Mouse (Mus musculus): ENCODE data around the gene Atmin. TPM values are rescaled to one million over a fixed set of nuclear protein-coding genes. Genes with fewer than 3 reads are reported as not detected.

The Atmin gene
- polyA plus RNA-seq, 1 experiment from 2014 or later: 8.9 TPM

GRCm38 (mm10) chr8:116954415-116954814 lies 11.2 kb downstream of the Atmin start:
- Histone ChIP-seq H3K4me2 (no peak overlapping the region), H3K4me1 (ENCODE audit: control insufficient read depth, insufficient read depth, low read length) (0 out of 2 replicates have a peak, but pooled peaks cover 5% of the 10 kb centered on the region), H3K27me3 (ENCODE audit: control insufficient read depth, insufficient read depth, low read length) (no peaks in the 10 kb centered on the region), H3K4me3 (ENCODE audit: low read depth, low read length) (no peak overlapping the region), H3K9me3 (replicated peaks; ENCODE audit: control insufficient read depth, low read length) (no peaks in the 10 kb centered on the region), H3K27ac (ENCODE audit: low read depth, low read length) (no peak overlapping the region), H3K9ac (ENCODE audit: low read depth, low read length) (no peak overlapping the region), H3K36me3 (ENCODE audit: control insufficient read depth, insufficient read depth, low read length) (peaks cover 20% of the 10 kb centered on the region)
- WGBS (ENCODE audit: insufficient replicate concordance): 93% methylated on average over 9 of the region's 9 CpGs
- no peak for ATAC-seq (replicated peaks; ENCODE audit: insufficient number of reproducible peaks, low FRiP score, low TSS enrichment)

- H3K4me2 ChIP-seq: no peak overlapping the region
- H3K9me3 ChIP-seq (replicated peaks; ENCODE audit: control insufficient read depth, low read length): no peaks in the 10 kb centered on the region
- 85% methylated on average over 6 of the region's 6 CpGs for WGBS (ENCODE audit: insufficient replicate concordance)
- no peaks in the 10 kb centered on the region for H3K4me1 ChIP-seq (ENCODE audit: control insufficient read depth, insufficient read depth, low read length)
- H3K36me3 ChIP-seq (ENCODE audit: control insufficient read depth, insufficient read depth, low read length): no peaks in the 10 kb centered on the region
- no peaks in the 10 kb centered on the region for H3K27me3 ChIP-seq (ENCODE audit: control insufficient read depth, insufficient read depth, low read length)
- H3K9ac ChIP-seq (ENCODE audit: low read depth, low read length): no peak overlapping the region
- H3K27ac ChIP-seq (ENCODE audit: low read depth, low read length): no peak overlapping the region
- no peak overlapping the region for H3K4me3 ChIP-seq (ENCODE audit: low read depth, low read length)
- no peak for ATAC-seq (replicated peaks; ENCODE audit: insufficient number of reproducible peaks, low FRiP score, low TSS enrichment)
Observed at GRCm38 (mm10) chr8:116969531-116969930, 26.3 kb downstream of the Atmin start.

- 41% methylated on average over 5 of the region's 5 CpGs for WGBS (ENCODE audit: insufficient replicate concordance)
- Histone ChIP-seq H3K27ac (ENCODE audit: low read depth, low read length) (no peak overlapping the region), H3K4me1 (ENCODE audit: control insufficient read depth, insufficient read depth, low read length) (peaks cover 2% of the 10 kb centered on the region; the same call in 1 of the 2 replicates), H3K4me2 (no peak overlapping the region), H3K36me3 (ENCODE audit: control insufficient read depth, insufficient read depth, low read length) (no peaks in the 10 kb centered on the region), H3K4me3 (ENCODE audit: low read depth, low read length) (no peak overlapping the region), H3K9ac (ENCODE audit: low read depth, low read length) (no peak overlapping the region), H3K27me3 (ENCODE audit: control insufficient read depth, insufficient read depth, low read length) (no peaks in the 10 kb centered on the region), H3K9me3 (replicated peaks; ENCODE audit: control insufficient read depth, low read length) (no peaks in the 10 kb centered on the region)
- no peak for ATAC-seq (replicated peaks; ENCODE audit: insufficient number of reproducible peaks, low FRiP score, low TSS enrichment)
Observed at GRCm38 (mm10) chr8:116975066-116975465, 31.9 kb downstream of the Atmin start.

- no peak overlapping the region for H3K4me3 ChIP-seq (ENCODE audit: low read depth, low read length)
- WGBS (ENCODE audit: insufficient replicate concordance): 61% methylated on average over 5 of the region's 5 CpGs
Observed at GRCm38 (mm10) chr8:116975606-116976005, 32.4 kb downstream of the Atmin start.

GRCm38 (mm10) chr8:116978052-116978451 lies 34.9 kb downstream of the Atmin start:
- Histone ChIP-seq H3K27ac (ENCODE audit: low read depth, low read length) (no peak overlapping the region), H3K4me1 (ENCODE audit: control insufficient read depth, insufficient read depth, low read length) (peaks cover 2% of the 10 kb centered on the region; the same call in 1 of the 2 replicates), H3K4me3 (ENCODE audit: low read depth, low read length) (peak overlapping the region; percentile 91), H3K36me3 (ENCODE audit: control insufficient read depth, insufficient read depth, low read length) (no peaks in the 10 kb centered on the region), H3K9ac (ENCODE audit: low read depth, low read length) (peak overlapping the region; percentile 69), H3K9me3 (replicated peaks; ENCODE audit: control insufficient read depth, low read length) (no peaks in the 10 kb centered on the region), H3K4me2 (peak overlapping the region; percentile 80), H3K27me3 (ENCODE audit: control insufficient read depth, insufficient read depth, low read length) (no peaks in the 10 kb centered on the region)
- 38% methylated on average over 8 of the region's 8 CpGs for WGBS (ENCODE audit: insufficient replicate concordance)
- no peak for ATAC-seq (replicated peaks; ENCODE audit: insufficient number of reproducible peaks, low FRiP score, low TSS enrichment)

More at GRCm38 (mm10) chr8:116975606-116976005, 32.4 kb downstream of the Atmin start:
- Histone ChIP-seq H3K4me1 (ENCODE audit: control insufficient read depth, insufficient read depth, low read length) (peaks cover 2% of the 10 kb centered on the region; the same call in 1 of the 2 replicates), H3K27me3 (ENCODE audit: control insufficient read depth, insufficient read depth, low read length) (no peaks in the 10 kb centered on the region), H3K36me3 (ENCODE audit: control insufficient read depth, insufficient read depth, low read length) (no peaks in the 10 kb centered on the region), H3K27ac (ENCODE audit: low read depth, low read length) (no peak overlapping the region), H3K9me3 (replicated peaks; ENCODE audit: control insufficient read depth, low read length) (no peaks in the 10 kb centered on the region), H3K9ac (ENCODE audit: low read depth, low read length) (no peak overlapping the region), H3K4me2 (no peak overlapping the region)
- ATAC-seq (replicated peaks; ENCODE audit: insufficient number of reproducible peaks, low FRiP score, low TSS enrichment): no peak

GRCm38 (mm10) chr8:116978631-116979256 lies 35.6 kb downstream of the Atmin start, which contains the start of gene 1700030J22Rik:
1700030J22Rik (minus strand) TSS chr8:116978959.
- Histone ChIP-seq H3K4me2 (peak within 1 kb of the TSS; percentile 80), H3K27me3 (ENCODE audit: control insufficient read depth, insufficient read depth, low read length) (no peaks in the 10 kb centered on the region), H3K36me3 (ENCODE audit: control insufficient read depth, insufficient read depth, low read length) (no peaks in the 10 kb centered on the region; the same call in 1 of the 2 replicates), H3K9me3 (replicated peaks; ENCODE audit: control insufficient read depth, low read length) (no peaks in the 10 kb centered on the region), H3K27ac (ENCODE audit: low read depth, low read length) (no peak within 1 kb of the TSS), H3K4me3 (ENCODE audit: low read depth, low read length) (peak within 1 kb of the TSS; percentile 91), H3K4me1 (ENCODE audit: control insufficient read depth, insufficient read depth, low read length) (peaks cover 2% of the 10 kb centered on the region; the same call in 1 of the 2 replicates), H3K9ac (ENCODE audit: low read depth, low read length) (peak within 1 kb of the TSS; percentile 69)
- ATAC-seq (replicated peaks; ENCODE audit: insufficient number of reproducible peaks, low FRiP score, low TSS enrichment): peak; percentile 99
- WGBS (ENCODE audit: insufficient replicate concordance): under 1% methylated on average over 46 of the region's 46 CpGs

- peaks cover 2% of the 10 kb centered on the region; the same call in 1 of the 2 replicates for H3K4me1 ChIP-seq (ENCODE audit: control insufficient read depth, insufficient read depth, low read length)
- H3K27ac ChIP-seq (ENCODE audit: low read depth, low read length): no peak overlapping the region
- H3K9me3 ChIP-seq (replicated peaks; ENCODE audit: control insufficient read depth, low read length): no peaks in the 10 kb centered on the region
- H3K27me3 ChIP-seq (ENCODE audit: control insufficient read depth, insufficient read depth, low read length): no peaks in the 10 kb centered on the region
- 16% methylated on average over 4 of the region's 4 CpGs for WGBS (ENCODE audit: insufficient replicate concordance)
- no peak overlapping the region for H3K4me3 ChIP-seq (ENCODE audit: low read depth, low read length)
- no peak overlapping the region for H3K4me2 ChIP-seq
- no peaks in the 10 kb centered on the region; the same call in 1 of the 2 replicates for H3K36me3 ChIP-seq (ENCODE audit: control insufficient read depth, insufficient read depth, low read length)
- no peak overlapping the region for H3K9ac ChIP-seq (ENCODE audit: low read depth, low read length)
- no peak for ATAC-seq (replicated peaks; ENCODE audit: insufficient number of reproducible peaks, low FRiP score, low TSS enrichment)
Observed at GRCm38 (mm10) chr8:116980117-116980516, 36.9 kb downstream of the Atmin start.

- whole genome bisulfite sequencing (ENCODE audit: insufficient replicate concordance): 94% methylated on average over 3 of the region's 3 CpGs
Observed at GRCm38 (mm10) chr8:116989842-116990241, 46.6 kb downstream of the Atmin start.

GRCm38 (mm10) chr8:116991241-116991640 lies 48.0 kb downstream of the Atmin start:
- 83% methylated on average over 8 of the region's 8 CpGs for WGBS (ENCODE audit: insufficient replicate concordance)
- no peak overlapping the region for H3K9ac ChIP-seq (ENCODE audit: low read depth, low read length)
- H3K4me1 ChIP-seq (ENCODE audit: control insufficient read depth, insufficient read depth, low read length): peaks cover 16% of the 10 kb centered on the region
- no peaks in the 10 kb centered on the region for H3K27me3 ChIP-seq (ENCODE audit: control insufficient read depth, insufficient read depth, low read length)
- no peaks in the 10 kb centered on the region for H3K9me3 ChIP-seq (replicated peaks; ENCODE audit: control insufficient read depth, low read length)
- no peak overlapping the region for H3K27ac ChIP-seq (ENCODE audit: low read depth, low read length)
- no peak for ATAC-seq (replicated peaks; ENCODE audit: insufficient number of reproducible peaks, low FRiP score, low TSS enrichment)
- 0 out of 2 replicates have a peak, but pooled peaks cover 6% of the 10 kb centered on the region for H3K36me3 ChIP-seq (ENCODE audit: control insufficient read depth, insufficient read depth, low read length)
- no peak overlapping the region for H3K4me2 ChIP-seq
- H3K4me3 ChIP-seq (ENCODE audit: low read depth, low read length): no peak overlapping the region

More at GRCm38 (mm10) chr8:116989842-116990241, 46.6 kb downstream of the Atmin start:
- no peak overlapping the region for H3K27ac ChIP-seq (ENCODE audit: low read depth, low read length)
- H3K4me3 ChIP-seq (ENCODE audit: low read depth, low read length): no peak overlapping the region
- H3K4me2 ChIP-seq: no peak overlapping the region
- H3K4me1 ChIP-seq (ENCODE audit: control insufficient read depth, insufficient read depth, low read length): peaks cover 16% of the 10 kb centered on the region
- no peak overlapping the region for H3K9ac ChIP-seq (ENCODE audit: low read depth, low read length)
- H3K36me3 ChIP-seq (ENCODE audit: control insufficient read depth, insufficient read depth, low read length): 0 out of 2 replicates have a peak, but pooled peaks cover 6% of the 10 kb centered on the region
- H3K27me3 ChIP-seq (ENCODE audit: control insufficient read depth, insufficient read depth, low read length): no peaks in the 10 kb centered on the region
- H3K9me3 ChIP-seq (replicated peaks; ENCODE audit: control insufficient read depth, low read length): no peaks in the 10 kb centered on the region
- ATAC-seq (replicated peaks; ENCODE audit: insufficient number of reproducible peaks, low FRiP score, low TSS enrichment): no peak

Measured in heart, embryonic 11.5 days (tissue).